Mouse (Mus musculus) granulocyte monocyte progenitor cell, adult 5-6 weeks (primary cell): ENCODE data around the gene Hcn4. TPM values are rescaled to one million over a fixed set of nuclear protein-coding genes. Genes with fewer than 3 reads are reported as not detected.

Source experiments
- total RNA-seq, 2 experiments: library from RNA; stranded (forward) in 1 of 2; stranded (reverse) in 1 of 2; fragments of 200-712, 200-1000 nt in 1 of 2; fragments of >200 nt in 1 of 2; fragmentation: Nextera tagmentation in 1 of 2; gene quantifications; 2 replicates each; pipeline ENCODE4 v1.2.3; 2014 to 2017

Hcn4 gene
- total RNA-seq, 2 experiments from 2014 or later, result not detected

Other genes starting within 250 kb of the Hcn4 start
- gene Nptn, start 241.2 kb upstream of the Hcn4 start, total RNA-seq (2014; fragmentation: Nextera tagmentation), result 115 and 137 TPM in 2 replicates
- gene Nptn, start 241.2 kb upstream of the Hcn4 start, total RNA-seq (2017), result 99.8 and 121 TPM in 2 replicates
- gene Rec114, start 79.4 kb upstream of the Hcn4 start, total RNA-seq (2014; fragmentation: Nextera tagmentation), result not detected in 2 replicates
- not detected in 2 replicates for gene Rec114, start 79.4 kb upstream of the Hcn4 start, total RNA-seq (2017)
- not detected in 2 replicates for gene Neo1, start 213.0 kb downstream of the Hcn4 start, total RNA-seq (2014; fragmentation: Nextera tagmentation)
- gene Neo1, start 213.0 kb downstream of the Hcn4 start, total RNA-seq (2017), result 0.86 TPM in 1 of 2 replicates, not detected in the other